Mouse (Mus musculus) kidney, embryonic 14.5 days (tissue): ENCODE measurements around the gene Mgat5. TPM values are rescaled to one million over a fixed set of nuclear protein-coding genes. Genes with fewer than 3 reads are reported as not detected.

Experiments
- ATAC-seq: fragments of 200-750 bp; cut with Nextera tagmentation; 2 replicates; pipeline ENCODE4 v1.8.0; 2017; ENCODE audit warnings: moderate number of reproducible peaks, mild to moderate bottlenecking, moderate TSS enrichment, moderate library complexity; ENCODE audit not compliant: low FRiP score, low TSS enrichment
- H3K27ac ChIP-seq: fragments of 300-500 bp; sonication (generic); 2 replicates; pipeline ENCODE4 v1.5.1; 2014; ENCODE audit warnings: low read depth, mild to moderate bottlenecking, low read length, moderate library complexity, mixed read lengths
- H3K27me3 ChIP-seq: fragments of 300-500 bp; sonication (generic); 2 replicates; pipeline ENCODE4 v1.6.1; 2014; ENCODE audit warnings: mild to moderate bottlenecking, low read length; ENCODE audit not compliant: control insufficient read depth, insufficient read depth
- H3K36me3 ChIP-seq: fragments of 300-500 bp; sonication (generic); 2 replicates; pipeline ENCODE4 v1.6.1; 2014; ENCODE audit warnings: low read length, mixed read lengths; ENCODE audit not compliant: control insufficient read depth, insufficient read depth
- H3K4me1 ChIP-seq: fragments of 300-500 bp; sonication (generic); 2 replicates; pipeline ENCODE4 v1.6.1; 2014; ENCODE audit warnings: low read length, mixed read lengths; ENCODE audit not compliant: control insufficient read depth, insufficient read depth
- H3K4me2 ChIP-seq: fragments of 300-500 bp; sonication (generic); replicated peaks from 2 replicates; pipeline ENCODE4 v1.6.1; 2014; ENCODE audit warnings: low read depth, mild to moderate bottlenecking, low read length
- H3K4me3 ChIP-seq: fragments of 300-500 bp; sonication (generic); 2 replicates; pipeline ENCODE4 v1.5.1; 2014; ENCODE audit warnings: mild to moderate bottlenecking, low read length
- H3K9ac ChIP-seq: fragments of 300-500 bp; sonication (generic); 2 replicates; pipeline ENCODE4 v1.6.1; 2014; ENCODE audit warnings: low read depth, mild to moderate bottlenecking, low read length, moderate library complexity
- H3K9me3 ChIP-seq: fragments of 300-500 bp; sonication (generic); 2 replicates; pipeline ENCODE4 v1.6.1; 2016; ENCODE audit warnings: low read length; ENCODE audit not compliant: control insufficient read depth
- WGBS: fragments of 180-500 bp; shearing (Covaris S2); extraction: QIAGEN DNeasy Blood & Tissue Kit; methylation state at CpG from one replicate; pipeline ENCODE4 v1.1.7; 2014; 5-methylcytosine and 5-hydroxymethylcytosine counted together
- polyA plus RNA-seq: library from polyadenylated mRNA; unstranded; fragments of >200 nt; fragmentation: Nextera tagmentation; extraction: Ambion mirVana; gene quantifications from 2 replicates; pipeline ENCODE4 v1.2.1, GENCODE M21; 2014

Mgat5 gene
- polyA plus RNA-seq, 1 experiment from 2014 or later: 11.0 TPM

GRCm38 (mm10) chr1:127380140-127380539, 175.3 kb downstream of the Mgat5 start:
- Histone ChIP-seq H3K27me3 (no peaks in the 10 kb centered on the region), H3K4me2 (no peak overlapping the region), H3K9ac (no peak overlapping the region), H3K9me3 (no peaks in the 10 kb centered on the region), H3K27ac (no peak overlapping the region), H3K36me3 (no peaks in the 10 kb centered on the region; the same call in 1 of the 2 replicates), H3K4me3 (no peak overlapping the region), H3K4me1 (peaks cover 10% of the 10 kb centered on the region; the same call in 1 of the 2 replicates)
- WGBS: 44% methylated on average over 4 of the region's 4 CpGs
- no peak for ATAC-seq

- H3K4me2 ChIP-seq: no peak overlapping the region
- peaks cover 10% of the 10 kb centered on the region; the same call in 1 of the 2 replicates for H3K4me1 ChIP-seq
- 56% methylated on average over 13 of the region's 13 CpGs for WGBS
- ATAC-seq: peak; percentile 55; the same call in 1 of the 2 replicates
- no peaks in the 10 kb centered on the region for H3K27me3 ChIP-seq
- H3K9me3 ChIP-seq: no peaks in the 10 kb centered on the region
- no peaks in the 10 kb centered on the region; the same call in 1 of the 2 replicates for H3K36me3 ChIP-seq
- no peak overlapping the region for H3K4me3 ChIP-seq
- peak overlapping the region; percentile 65; the same call in 1 of the 2 replicates for H3K27ac ChIP-seq
- no peak overlapping the region for H3K9ac ChIP-seq
These were observed 176.1 kb downstream of the Mgat5 start for GRCm38 (mm10) chr1:127380749-127381501.

DNA sequence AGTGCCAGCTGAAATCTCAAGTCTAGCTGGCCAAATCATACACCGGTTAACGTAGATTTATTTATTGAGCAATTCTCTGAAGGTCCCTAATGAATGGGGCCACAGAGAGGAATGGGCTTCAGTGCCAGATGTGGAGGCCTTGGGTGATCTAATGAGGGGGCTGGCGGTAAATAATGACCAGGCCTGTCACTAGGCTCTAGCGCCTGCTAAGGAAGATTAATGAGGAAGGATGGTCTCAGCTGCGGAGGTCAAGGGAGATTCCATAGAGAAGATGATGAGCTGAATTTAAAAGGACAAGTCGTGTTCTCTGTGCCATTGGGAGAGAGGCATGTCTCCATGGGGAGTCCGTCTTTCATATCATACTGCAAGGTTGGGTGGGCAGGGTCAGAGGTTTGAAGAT, 178.3 kb downstream of the Mgat5 start:
- WGBS: 78% methylated on average over 7 of the region's 7 CpGs
- Histone ChIP-seq H3K4me1 (peaks cover 10% of the 10 kb centered on the region; the same call in 1 of the 2 replicates), H3K4me3 (no peak overlapping the region), H3K9me3 (no peaks in the 10 kb centered on the region), H3K4me2 (no peak overlapping the region), H3K27me3 (no peaks in the 10 kb centered on the region), H3K36me3 (peaks cover 1% of the 10 kb centered on the region; the same call in 1 of the 2 replicates), H3K27ac (no peak overlapping the region), H3K9ac (no peak overlapping the region)
- no peak for ATAC-seq

DNA sequence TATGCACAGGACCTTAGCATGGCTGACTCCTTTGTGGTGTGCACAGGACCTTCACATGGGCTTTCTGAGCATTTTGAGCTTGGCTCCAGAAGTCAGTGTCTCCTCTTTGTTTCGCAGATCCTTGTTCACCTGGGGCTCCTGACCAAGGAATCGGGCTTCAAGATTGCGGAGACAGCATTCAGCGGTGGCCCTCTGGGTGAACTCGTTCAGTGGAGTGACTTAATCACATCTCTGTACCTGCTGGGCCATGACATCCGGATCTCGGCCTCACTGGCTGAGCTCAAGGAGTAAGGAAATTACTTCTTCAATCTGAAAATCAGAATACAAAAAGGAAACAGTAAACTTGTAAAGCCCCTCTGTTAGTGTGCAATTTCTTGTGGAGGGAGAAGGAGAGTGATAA, 182.4 kb downstream of the Mgat5 start:
- no peaks in the 10 kb centered on the region for H3K27me3 ChIP-seq
- H3K9ac ChIP-seq: no peak overlapping the region
- no peak overlapping the region for H3K4me2 ChIP-seq
- ATAC-seq: peak; percentile 72; the same call in 1 of the 2 replicates
- 62% methylated on average over 7 of the region's 7 CpGs for WGBS
- H3K4me1 ChIP-seq: 0 out of 2 replicates have a peak, but pooled peaks cover 4% of the 10 kb centered on the region
- H3K36me3 ChIP-seq: peaks cover 10% of the 10 kb centered on the region
- H3K27ac ChIP-seq: peak overlapping the region; percentile 2; the same call in 1 of the 2 replicates
- H3K9me3 ChIP-seq: no peaks in the 10 kb centered on the region; the same call in 1 of the 2 replicates
- no peak overlapping the region for H3K4me3 ChIP-seq

DNA sequence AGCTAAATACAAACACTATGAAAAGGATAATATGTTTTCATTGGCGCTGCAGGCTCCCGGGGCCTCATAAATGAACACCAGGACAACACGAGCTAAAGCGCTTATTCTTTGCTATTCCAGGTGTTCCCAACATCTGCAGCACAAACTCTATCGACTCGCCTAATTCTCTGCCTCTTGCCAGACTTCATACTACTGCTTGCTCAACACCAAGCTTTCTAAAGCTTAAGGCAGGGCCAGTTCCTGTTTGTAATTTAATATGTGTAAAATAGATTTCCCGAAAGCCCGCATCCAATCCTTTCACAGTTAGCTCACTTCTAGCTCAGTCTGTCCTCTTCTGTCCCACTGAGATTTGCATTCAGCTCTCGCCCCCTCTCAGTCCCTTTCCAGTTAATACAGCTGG, 182.8 kb downstream of the Mgat5 start:
- WGBS: 66% methylated on average over 9 of the region's 9 CpGs
- no peak overlapping the region for H3K4me3 ChIP-seq
- H3K27ac ChIP-seq: peak overlapping the region; percentile 53; the same call in 1 of the 2 replicates
- H3K4me2 ChIP-seq: no peak overlapping the region
- no peak for ATAC-seq
- 0 out of 2 replicates have a peak, but pooled peaks cover 4% of the 10 kb centered on the region for H3K4me1 ChIP-seq
- peaks cover 10% of the 10 kb centered on the region for H3K36me3 ChIP-seq
- no peaks in the 10 kb centered on the region for H3K27me3 ChIP-seq
- no peak overlapping the region for H3K9ac ChIP-seq
- no peaks in the 10 kb centered on the region; the same call in 1 of the 2 replicates for H3K9me3 ChIP-seq

DNA sequence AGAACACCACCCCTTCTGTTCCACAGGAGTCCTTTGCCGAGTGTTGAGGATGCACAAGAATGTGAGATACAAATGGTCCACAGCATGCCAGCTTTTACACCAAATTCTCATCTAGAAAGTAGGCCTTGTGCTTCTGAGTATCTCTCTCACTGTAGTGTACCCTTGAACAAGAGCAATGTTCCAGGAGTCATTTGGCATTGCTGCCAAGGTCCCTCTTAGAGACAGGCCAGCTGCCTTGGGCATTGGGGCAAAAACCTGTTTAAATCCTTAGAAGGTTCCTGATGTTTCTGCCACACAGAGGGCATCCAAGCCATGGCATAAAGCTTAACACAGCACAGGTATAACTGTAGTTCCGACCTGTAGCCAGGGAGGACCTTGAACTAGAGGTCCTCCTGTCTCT, 189.9 kb downstream of the Mgat5 start:
- no peaks in the 10 kb centered on the region; the same call in 1 of the 2 replicates for H3K9me3 ChIP-seq
- H3K36me3 ChIP-seq: peaks cover 7% of the 10 kb centered on the region
- peaks cover 6% of the 10 kb centered on the region; the same call in 1 of the 2 replicates for H3K4me1 ChIP-seq
- H3K4me2 ChIP-seq: no peak overlapping the region
- 95% methylated on average over 2 of the region's 2 CpGs for WGBS
- no peak for ATAC-seq
- H3K9ac ChIP-seq: no peak overlapping the region
- H3K4me3 ChIP-seq: no peak overlapping the region
- H3K27me3 ChIP-seq: no peaks in the 10 kb centered on the region
- no peak overlapping the region for H3K27ac ChIP-seq

GRCm38 (mm10) chr1:127395724-127396123, 190.9 kb downstream of the Mgat5 start:
- Histone ChIP-seq H3K27me3 (no peaks in the 10 kb centered on the region), H3K4me1 (peaks cover 6% of the 10 kb centered on the region; the same call in 1 of the 2 replicates), H3K4me3 (no peak overlapping the region), H3K27ac (no peak overlapping the region), H3K36me3 (peaks cover 7% of the 10 kb centered on the region), H3K9ac (no peak overlapping the region), H3K9me3 (no peaks in the 10 kb centered on the region), H3K4me2 (no peak overlapping the region)
- 89% methylated on average over 5 of the region's 5 CpGs for WGBS
- ATAC-seq: no peak

DNA sequence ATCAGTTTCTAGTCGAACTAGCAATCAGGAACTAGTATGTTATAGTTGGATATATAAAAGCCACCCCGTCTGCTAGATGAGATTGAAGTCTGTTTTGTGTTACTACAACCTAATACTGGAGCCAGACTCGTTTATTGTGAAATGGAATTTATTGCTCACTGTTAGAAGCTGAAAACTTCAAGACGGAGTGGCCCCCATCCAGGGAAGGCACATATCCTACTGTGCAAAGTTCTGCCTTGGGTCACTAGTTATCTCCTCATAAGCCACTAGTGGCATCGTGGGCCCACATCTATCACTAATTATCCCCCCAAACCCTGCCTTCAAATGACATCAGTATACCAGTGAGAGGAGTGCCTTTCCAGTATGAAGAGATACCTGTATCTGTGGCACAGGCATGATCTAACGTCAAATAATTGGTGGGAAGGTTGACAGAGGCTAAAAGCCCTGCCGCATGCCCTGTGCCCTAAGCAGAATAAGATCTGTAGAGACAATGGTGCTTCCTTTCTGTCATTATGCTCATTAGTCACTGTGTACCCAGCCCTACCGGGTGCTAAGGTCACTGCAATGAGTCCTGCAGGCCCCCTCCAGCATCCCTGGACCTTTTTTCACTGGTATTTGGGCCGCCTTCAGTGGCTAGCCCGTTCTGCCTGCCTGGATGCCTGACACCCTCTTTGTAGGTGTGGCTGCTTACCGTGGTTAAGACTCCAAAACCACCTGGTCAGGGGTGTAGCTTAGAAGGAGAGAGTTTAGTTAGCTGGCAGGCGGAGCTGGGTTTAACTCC, 191.9 kb downstream of the Mgat5 start:
- 56% methylated on average over 12 of the region's 12 CpGs for WGBS
- peak overlapping the region; percentile 24; the same call in 1 of the 2 replicates for H3K27ac ChIP-seq
- H3K36me3 ChIP-seq: peaks cover under 1% of the 10 kb centered on the region; the same call in 1 of the 2 replicates
- no peaks in the 10 kb centered on the region for H3K27me3 ChIP-seq
- ATAC-seq: 0 out of 2 replicates have a peak, but pooled peaks have one; percentile 8
- H3K9me3 ChIP-seq: no peaks in the 10 kb centered on the region
- H3K4me2 ChIP-seq: no peak overlapping the region
- H3K9ac ChIP-seq: no peak overlapping the region
- peaks cover 9% of the 10 kb centered on the region; the same call in 1 of the 2 replicates for H3K4me1 ChIP-seq
- no peak overlapping the region for H3K4me3 ChIP-seq
